Mouse (Mus musculus) inflammation-experienced regulatory T-cells, adult 6 months (primary cell): ENCODE results near the gene Gnpnat1. TPM values are rescaled to one million over a fixed set of nuclear protein-coding genes. Genes with fewer than 3 reads are reported as not detected.
"Not testable (repeated sequence)": the region's sequence is repeated elsewhere in the genome, so short reads cannot be mapped to it uniquely, and the experiment has no call there.

ENCODE experiments used
- ATAC-seq: one replicate; pipeline ENCODE4 v1.8.0; 2017
- polyA plus RNA-seq, 3 experiments: library from polyadenylated mRNA; unstranded; fragments of 100-300 nt; shearing (Covaris generic); gene quantifications; one replicate each; pipeline ENCODE4 v1.2.1; 2017

Gnpnat1 gene
- polyA plus RNA-seq, result 10 to 100 TPM; 64.5 to 76.8 (median 67.6) TPM

DNA sequence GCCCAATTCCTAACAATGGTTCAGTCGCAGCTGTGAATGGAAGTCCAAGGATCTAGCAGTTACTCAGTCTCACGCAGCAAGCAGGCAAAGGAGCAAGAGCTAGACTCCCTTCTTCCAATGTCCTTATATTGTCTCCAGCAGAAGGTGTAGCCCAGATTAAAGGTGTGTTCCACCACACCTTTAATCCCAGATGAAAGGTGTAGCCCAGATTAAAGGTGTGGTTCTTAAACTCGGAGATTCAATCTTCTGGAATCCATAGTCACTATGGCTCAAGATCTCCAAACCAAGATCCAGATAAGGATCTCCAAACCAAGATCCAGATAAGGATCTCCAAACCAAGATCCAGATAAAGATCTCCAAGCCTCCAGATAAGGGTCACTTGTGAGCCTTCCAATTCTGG is at the start of gene Gnpnat1:
Gene Gnpnat1 (minus strand): TSS at position 101 of the 400 bp plus-strand sequence.
- not testable (repeated sequence) for ATAC-seq

DNA sequence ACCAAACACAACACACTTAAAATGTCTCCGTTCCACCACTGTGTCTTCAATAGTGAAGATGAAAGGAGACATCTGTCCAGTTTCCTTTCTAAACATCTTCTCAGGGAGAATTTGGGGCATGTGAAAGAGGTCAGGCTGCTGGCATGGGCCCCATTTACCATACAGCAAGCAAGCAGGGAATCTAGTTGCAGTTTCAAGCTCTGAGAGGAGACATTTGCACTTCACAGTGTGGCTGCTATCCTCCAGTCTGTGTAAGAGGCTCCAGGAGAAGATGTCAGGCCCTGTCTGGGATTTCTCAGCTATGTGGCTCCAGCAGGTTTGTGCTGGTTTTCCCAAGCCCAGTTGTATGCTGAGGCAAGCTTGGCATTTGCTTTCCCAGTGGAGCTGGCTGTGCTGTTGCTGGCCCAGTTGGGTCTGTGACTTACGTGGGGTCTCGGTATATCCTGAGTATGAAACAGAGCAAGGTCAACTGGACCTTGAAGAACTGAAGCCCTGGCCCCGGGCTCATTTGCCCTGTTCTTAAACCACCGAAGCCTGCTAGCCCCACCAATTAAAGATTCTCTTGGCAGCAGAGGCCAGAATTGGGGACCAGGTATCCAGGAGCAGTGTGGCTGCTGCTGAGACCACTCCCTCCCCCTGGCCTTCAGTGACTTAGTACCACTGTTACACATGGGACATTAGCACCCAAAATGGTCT is 49.0 kb upstream of the Gnpnat1 start:
- ATAC-seq, result no peak

DNA sequence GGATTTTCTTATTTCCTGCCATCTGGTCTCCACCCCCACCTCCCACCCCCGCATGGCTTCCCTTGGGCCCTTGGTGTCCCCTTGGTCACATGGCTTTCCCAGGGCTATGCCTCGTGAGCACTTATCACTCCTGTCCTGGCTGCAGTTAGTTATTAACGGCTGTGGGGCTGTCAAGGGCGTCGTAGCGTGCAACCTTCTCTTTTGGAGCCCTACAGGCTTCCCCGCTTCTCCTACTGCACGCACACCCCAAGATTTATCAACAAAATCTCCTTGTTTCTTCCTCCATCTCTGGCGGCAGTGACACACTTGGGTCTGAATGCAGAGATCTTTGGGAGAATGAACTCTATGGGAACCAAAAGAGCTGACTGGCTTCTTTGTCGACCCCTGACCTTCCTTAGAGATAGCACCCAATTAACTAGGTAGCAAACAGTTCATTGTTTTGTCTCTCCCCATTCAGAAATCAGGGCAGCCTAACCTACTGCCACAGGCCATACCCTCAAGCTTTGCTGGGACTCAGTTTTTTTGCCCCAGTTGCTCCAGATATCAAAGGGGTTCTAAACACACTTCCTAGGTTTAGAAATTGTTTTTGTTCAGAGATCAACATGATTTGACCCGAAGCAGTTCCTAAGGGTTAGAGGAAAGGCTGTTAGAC is 48.3 kb upstream of the Gnpnat1 start:
- ATAC-seq, result no peak

DNA sequence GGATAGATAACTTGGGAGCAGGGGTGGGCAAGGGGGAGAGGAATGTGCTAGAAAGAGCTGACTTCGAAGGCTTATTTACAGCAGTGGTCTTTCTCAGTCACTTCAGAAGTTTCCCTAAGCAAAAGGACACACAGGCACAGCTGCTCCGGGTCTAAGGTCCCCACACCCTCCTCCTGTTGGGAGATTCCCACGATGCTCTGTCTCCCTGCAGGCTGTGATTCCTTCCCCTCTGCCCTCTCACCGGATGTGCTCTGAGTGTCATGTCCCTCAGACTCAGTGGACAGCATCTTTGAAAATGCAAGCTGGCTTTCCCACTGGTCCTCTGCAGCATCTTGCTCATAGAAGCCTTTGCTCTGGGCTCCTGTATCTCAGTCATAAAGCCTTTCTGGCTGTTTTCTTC is 47.4 kb upstream of the Gnpnat1 start:
- ATAC-seq, result no peak

DNA sequence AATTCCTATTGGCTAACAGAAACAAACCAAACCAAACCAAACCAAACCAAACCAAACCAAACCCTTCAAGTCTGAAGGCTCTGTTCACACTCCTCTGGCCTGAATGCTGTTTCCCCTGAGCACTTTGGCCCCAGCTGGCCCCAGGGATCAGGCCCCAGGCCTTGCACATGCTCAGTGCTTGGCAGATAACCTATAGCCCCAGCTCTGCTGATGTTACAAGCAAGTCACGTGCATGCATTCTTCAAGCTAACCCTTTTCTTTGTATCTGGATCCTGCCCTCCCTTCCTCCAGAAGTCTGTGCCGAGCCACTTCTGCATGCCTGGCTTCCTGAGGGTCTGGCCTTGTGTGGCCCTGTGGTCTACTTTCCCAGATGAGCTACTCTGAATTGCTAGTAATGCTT is 46.4 kb upstream of the Gnpnat1 start:
- ATAC-seq, result no peak

DNA sequence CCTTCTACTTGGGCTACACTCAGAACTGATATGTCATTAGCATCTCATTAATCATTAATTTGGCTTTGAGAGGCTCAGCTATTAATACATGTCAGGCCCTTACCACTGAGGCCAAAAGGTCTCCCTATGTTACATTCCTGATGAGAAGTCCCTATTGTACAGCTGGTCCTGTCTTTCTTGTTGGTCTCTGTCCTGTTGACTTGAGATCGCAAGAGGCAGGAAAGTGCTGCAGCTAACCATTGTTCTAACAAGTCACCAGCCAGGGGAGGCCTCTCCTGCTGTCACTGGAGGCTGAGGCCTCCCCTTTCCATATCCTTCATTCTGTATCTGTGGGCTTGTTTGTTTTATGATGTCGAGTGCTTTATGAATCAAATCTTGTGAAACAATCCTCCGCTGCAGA is 42.1 kb upstream of the Gnpnat1 start:
- ATAC-seq, result no peak

DNA sequence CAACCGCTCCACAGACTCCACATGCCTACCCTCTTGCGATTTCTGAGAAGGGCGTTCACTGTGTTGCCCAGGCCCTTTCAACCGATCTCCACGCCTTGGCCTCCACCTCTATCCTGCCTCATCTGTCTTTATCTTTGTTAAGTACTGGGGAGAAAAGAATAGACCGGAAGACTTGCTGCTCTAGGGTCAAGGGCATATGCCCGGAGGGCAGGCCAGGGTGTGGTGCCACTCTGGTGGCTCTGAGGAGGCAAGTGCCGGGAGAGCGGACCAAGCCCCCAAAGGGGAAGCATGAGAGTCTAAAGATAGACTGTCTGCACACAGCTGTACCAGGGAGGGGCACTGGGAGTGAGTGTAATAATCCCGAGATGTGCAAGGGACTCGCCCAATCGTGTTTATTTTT is 40.7 kb upstream of the Gnpnat1 start:
- no peak for ATAC-seq

DNA sequence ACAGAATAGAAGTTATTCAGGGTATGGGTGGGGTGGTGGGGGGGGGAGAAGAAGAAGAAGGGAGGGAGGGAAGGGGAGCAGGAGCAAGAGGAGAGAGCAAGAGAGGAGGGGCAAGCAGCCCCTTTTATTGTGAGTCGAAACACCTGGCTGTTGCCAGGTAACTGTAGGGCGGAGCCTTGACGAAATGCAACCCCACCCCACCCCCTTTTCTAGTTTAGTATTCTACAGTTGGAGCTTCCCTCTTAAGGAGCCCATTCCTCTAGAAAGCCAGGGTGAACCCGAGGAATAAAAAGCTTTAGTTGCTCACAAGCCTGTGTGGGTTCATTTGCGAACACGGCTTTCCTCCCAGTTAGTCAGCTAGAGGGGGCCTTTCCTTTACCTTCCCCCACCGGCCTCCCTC is 40.2 kb upstream of the Gnpnat1 start:
- no peak for ATAC-seq

DNA sequence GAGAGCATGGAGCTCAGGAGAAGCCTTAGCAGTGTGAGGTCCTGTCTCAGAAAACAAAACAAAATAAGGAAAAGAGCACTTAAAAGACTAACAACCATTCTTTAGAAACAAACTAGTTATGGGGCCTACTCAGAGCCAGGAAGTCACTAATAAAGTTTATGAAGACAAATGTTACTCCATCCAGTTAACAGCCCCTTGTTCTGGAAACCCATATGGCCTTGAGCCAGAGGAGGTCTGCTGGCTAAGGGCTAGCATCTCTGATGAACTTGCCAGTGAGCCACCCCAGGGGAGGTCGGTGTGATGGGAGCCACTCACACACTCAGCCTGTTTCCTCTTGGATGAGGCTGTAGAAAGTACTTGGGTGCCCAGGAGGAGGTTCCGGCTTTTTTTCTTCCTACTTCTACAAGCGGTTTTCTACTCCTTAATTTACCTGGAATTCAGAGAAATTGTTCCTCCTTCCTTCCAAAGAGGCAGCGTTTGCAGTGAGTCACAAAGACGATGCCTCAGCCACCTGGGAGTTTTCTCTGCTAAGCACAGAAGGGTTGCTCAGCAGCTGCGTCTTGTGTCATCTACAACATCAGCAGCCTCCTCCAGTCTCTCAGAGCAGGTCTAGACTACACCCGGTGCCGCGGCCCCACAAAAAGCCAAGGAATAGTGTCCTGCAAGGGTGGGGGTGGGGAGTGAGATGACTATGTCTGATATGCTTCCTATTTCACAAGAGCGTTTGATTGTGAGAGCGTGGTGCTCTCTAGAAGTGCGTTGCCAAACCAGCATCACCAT is 38.3 kb upstream of the Gnpnat1 start:
- no peak for ATAC-seq

DNA sequence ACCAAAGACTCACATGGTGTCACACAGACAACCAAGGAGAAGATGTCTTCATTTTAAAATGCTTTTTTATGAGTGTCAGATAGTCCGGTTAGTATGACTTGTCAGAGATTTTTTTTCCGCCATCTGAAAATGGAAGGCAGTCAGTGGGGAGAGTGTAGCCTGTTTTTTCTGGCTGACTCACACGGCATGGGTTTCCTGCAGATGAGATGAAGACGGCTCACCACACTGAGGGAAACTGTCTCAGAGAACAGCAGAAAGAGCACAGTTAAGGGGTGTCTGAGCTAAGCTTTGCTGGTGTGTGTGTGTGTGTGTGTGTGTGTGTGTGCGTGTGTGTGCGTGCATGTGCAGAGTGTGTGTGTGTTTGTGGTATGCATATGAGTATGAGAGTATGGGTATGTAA is 36.6 kb upstream of the Gnpnat1 start:
- ATAC-seq, result no peak

DNA sequence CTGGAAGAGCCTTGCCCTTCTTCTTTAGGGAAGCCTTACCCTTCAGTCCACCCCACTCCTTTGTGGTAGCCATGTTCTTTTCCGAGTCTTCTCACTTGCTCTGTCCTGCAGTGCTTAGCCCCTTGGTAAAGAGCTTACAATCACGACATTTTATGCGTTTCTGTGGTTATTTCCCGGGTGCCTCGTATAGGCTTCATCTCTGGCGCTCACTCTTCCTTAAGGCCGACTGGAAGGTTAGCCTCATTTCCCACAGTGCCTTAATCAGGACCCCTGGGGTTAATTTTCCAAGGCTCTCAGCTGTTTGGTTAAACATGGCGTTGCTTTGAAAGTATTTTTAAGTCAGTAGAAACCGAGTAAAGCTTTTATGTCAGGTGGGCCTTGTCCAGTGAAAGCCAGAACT is 34.7 kb upstream of the Gnpnat1 start:
- ATAC-seq, result no peak

DNA sequence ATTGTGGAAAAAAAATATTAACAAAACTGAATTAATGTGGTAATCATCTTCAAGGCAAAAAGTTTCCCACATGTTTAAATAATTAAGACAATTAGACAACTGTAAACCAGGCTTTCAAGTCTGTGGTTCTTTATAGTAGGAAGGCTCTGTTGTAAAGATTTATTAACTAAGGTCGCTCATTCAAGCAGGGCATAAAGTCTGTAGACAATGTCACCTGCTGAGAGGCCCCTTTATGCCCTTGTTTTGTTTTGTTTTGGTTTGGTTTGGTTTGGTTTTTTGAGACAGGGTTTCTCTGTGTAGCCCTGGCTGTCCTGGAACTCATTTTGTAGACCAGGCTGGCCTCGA is 34.2 kb upstream of the Gnpnat1 start:
- ATAC-seq, result no peak

DNA sequence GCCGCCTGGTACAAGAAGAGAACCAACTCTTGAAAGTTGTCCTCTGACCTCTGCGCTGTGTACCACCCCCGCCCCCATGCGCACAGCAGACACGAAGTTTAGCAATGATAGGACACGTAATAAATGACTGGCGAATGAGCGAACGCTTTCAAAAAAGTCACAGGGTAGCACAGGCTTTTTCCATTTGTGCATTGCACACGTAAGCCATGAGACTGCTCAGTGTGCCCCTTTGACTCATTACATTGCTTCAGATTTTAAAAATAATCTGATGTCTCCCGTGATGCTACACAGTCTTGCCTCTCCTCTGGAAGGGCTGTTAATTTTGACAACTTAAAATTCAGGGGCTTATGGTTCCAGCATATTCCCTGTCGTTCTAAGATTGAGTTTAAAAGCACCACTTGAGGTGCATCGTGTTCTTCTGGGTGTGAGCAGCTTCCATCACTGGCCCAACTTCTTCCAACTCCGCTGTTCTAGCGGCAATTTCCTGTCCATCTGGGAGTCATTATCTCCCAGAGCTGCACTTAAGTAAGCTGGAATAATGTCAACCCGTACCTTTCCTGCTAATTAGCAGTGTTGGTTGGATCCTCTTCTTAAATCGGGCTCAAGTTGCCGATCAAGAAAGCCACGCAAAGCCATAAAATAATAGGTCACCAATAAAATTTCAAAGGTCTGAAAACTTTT is 33.7 kb upstream of the Gnpnat1 start:
- ATAC-seq, result no peak

DNA sequence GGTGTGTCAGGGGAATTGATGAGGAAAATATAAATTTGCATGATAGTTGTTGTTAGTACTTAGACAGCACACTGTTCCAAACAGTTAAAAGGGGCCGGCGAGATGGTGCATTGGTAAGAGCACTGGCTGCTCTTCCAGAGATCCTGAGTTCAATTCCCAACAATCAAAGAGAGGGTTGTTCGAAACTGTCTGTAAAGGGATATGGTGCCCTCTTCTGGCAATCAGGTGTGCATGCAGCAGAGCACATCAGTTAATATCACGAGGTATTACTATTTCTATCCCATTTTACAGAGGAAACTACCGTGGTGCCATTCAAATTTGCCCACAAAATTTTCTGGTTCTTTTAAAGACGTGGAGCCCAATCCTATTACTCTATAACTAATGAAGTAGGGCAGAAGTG is 29.5 kb upstream of the Gnpnat1 start:
- no peak for ATAC-seq

DNA sequence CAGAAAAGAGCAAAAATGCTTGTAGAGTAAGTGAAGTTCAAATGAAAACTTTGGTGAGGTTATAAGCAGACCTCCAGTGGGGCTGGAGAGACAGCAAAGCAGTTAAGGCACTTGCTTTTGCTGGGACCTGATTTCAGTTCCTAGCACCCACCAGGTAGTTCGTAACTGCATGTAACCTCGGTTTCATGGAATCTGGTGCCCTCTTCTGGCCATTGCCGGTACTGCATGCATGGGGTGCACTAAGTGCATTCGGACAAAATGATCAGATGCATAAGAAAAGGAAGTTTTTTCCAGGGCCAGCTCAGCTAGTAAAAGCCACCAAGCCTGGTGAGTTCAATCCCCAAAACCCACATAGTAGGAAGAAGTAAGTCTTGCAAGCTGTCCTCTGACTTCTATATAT is 27.3 kb upstream of the Gnpnat1 start:
- ATAC-seq, result no peak

DNA sequence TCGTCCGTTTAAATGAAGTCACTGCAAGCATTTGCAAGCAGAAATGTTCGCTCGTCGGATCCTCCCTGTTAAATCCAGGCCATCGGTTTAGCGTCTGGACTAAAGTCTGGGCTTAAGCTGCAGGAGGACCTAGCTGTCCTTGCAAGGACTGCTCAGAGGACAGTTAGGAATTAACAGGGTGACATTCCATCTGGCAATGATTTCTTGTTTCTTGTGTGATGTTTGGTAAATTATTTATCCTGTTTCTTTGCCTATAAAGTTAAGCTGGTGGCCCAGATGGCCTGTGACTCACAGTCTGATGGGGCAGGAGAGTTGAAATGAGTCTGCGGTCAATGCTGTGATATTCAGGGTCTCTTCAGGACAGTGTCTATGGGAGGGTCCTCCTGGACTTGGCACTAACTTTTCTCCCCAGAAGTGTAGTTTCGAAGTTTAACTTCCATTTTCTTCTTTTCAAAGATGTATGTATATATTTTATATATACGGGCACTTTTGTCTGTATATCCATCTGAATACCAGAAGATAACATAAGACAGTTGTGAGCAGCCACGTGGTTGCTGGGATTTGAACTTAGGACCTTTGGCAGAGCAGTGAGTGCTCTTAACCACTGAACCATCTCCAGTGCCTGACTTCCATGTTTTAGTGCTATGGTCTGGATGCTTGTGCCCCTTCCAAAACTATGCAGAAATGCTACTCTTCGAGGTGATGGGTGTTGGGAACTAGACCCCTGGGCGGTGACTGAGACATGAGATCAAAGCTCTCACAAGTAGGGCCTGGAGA is 25.5 kb upstream of the Gnpnat1 start:
- no peak for ATAC-seq

DNA sequence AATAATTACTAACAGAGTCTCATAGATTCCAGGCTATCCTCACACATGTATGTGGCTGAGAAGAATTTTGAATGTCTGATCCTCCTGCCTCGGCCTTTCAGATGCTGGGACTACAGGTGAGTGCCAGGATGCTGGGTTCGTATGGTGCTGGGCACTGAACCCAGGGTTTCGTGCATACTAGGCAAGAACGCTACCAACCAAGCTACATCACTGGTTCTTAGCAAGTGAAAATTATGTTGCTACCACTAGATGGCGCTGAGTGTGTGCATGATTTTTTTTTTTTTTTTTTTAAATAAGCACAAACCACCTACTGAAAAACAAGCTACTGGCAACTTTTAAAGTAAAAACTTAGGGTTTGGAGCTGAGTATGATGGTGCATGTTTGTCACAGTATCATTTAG is 18.5 kb upstream of the Gnpnat1 start:
- ATAC-seq, result no peak

DNA sequence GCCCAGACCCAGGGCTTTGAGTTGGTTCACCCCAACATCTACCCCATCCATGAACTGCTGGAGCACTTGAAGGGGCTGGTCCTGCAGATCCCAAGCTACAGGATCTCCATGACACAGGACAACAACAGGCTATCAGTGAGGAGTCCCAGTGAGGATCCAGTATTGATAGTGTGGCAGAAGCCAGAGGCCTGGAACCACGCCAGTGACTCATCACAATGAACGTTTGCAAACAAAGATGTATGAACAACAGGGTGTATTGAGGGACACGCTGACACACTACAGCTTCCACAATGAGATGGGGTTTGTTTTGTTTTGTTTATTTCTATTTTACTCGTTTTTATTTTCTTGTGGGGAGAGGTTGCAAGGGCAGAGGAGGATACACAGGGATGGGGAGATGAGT is 17.7 kb upstream of the Gnpnat1 start:
- no peak for ATAC-seq

DNA sequence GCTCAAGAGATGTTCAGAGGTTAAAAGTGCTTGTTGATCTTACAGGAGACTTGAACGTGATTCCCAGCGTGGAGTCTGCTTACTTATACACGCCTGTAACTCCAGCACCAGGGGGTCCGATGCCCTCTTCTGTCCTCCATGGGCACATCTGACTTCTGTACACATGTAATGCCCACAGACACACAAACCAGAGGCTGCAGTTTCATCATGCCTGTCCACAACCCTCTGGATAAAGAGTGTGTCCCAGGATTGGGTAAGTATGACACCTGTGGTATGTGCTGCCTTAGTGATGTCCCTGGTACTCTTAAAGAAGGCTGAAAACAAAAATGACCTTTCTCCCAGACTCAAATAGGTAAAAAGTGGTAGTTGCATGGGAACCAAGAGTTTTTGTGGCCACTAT is 14.6 kb upstream of the Gnpnat1 start:
- no peak for ATAC-seq

DNA sequence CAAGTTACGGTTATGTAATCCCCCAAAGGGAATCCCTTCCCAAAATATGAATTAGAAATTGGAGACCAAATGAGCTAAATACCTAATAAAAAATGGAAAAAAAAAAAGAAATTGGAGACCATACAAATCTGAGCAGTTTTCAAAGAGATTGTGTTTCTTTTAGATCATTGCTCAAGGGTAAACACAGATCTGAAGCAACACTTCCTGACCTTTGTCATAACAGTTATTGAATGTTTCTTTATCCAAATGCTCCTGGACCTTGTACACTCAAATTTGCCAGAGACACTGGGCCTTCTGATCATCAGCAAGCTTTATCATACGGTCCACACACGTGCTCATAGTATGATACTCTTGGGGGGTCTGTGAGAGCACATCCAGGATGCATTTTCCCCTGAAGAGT is 13.8 kb upstream of the Gnpnat1 start:
- no peak for ATAC-seq

DNA sequence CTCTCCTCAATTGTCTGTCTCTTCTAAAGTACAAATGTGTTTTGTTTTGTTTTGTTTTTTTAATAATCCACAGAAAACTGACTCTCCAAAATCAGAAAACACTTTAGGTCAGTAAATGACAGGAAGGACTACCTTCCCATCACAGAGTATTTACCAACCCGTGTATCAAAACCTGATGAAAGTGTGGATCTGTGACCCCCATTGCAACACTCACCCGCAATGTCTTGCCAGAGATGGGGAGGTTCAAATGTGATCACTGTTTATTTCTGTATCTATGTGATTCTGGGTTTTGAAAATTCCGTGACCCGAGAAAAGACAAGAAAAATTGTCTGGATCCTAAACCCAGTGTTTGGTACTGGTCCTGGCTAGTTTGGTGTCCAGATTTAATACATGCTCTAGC is 11.6 kb upstream of the Gnpnat1 start:
- no peak for ATAC-seq

DNA sequence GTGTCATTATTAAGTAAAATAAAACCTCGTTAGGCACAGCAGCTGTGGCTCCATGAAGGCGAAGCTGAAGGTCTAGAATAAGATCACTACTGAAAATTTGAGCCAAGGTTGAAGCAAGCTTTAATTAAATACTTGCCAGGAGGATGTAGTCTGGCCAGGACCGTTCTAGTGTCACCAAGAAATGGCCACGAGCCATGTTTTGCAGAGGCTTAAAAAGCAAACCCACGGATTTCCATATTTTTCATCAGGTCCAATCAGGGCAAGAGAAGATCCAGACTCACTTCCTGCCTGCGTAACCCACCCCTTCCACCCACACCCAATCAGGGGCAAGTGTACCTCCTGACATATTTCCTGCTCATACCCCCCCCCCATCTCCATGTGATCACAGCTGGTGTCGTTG is 1.1 kb downstream of the Gnpnat1 start:
- no peak for ATAC-seq

DNA sequence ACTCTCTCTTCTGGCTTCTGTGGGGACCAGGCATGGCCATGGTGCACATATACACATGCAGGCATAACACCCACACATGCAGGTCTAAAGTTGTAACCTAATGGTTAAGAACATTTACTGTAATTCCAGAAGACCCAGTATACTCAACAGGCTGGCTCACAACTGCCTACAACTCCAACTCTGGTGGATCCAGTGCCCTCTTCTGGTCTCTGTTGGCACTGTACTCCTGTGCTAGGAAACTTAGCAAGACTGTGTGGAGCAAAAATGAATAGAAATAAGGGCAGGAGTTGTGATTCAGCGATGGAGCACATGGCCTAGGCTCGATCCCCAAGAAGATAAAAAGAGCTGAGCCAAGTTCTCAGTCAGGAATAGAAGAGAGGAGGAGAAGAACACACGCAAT is 4.9 kb downstream of the Gnpnat1 start:
- no peak for ATAC-seq
